Mouse (Mus musculus) cerebellum, adult 2 months (tissue): ENCODE data around the gene 9530003J23Rik. TPM values are rescaled to one million over a fixed set of nuclear protein-coding genes. Genes with fewer than 3 reads are reported as not detected.

Experiments used
- DNase-seq, 2 experiments: peaks; one replicate each; pipeline ENCODE4 v3.0.0; 2021
- H3K27ac ChIP-seq: fragments of 200-500 bp; 2 replicates; pipeline ENCODE4 v1.5.1; 2012; ENCODE audit warnings: low read length, control low read depth, inconsistent platforms; ENCODE audit not compliant: insufficient read depth
- H3K27me3 ChIP-seq: fragments of 200-500 bp; 2 replicates; pipeline ENCODE4 v1.6.1; 2012; ENCODE audit warnings: inconsistent platforms, mild to moderate bottlenecking, low read length, moderate library complexity; ENCODE audit not compliant: control insufficient read depth, insufficient read depth
- H3K4me1 ChIP-seq: fragments of 200-500 bp; 2 replicates; pipeline ENCODE4 v1.6.1; 2011; ENCODE audit warnings: low read length; ENCODE audit not compliant: control insufficient read depth, insufficient read depth
- H3K4me3 ChIP-seq: fragments of 200-500 bp; replicated peaks from 2 replicates; pipeline ENCODE3; 2011; ENCODE audit warnings: mild to moderate bottlenecking, low read depth, low read length, control low read depth; ENCODE audit not compliant: insufficient read depth
- CTCF ChIP-seq: fragments of 200-500 bp; IDR thresholded peaks from 2 replicates; pipeline ENCODE4 v1.5.1; 2011; ENCODE audit warnings: low read depth, mild to moderate bottlenecking, control low read depth, low read length, moderate library complexity, borderline replicate concordance; ENCODE audit not compliant: insufficient read depth
- POLR2A ChIP-seq: fragments of 200-500 bp; IDR thresholded peaks from 2 replicates; pipeline ENCODE4 v1.6.1; 2011; ENCODE audit warnings: low read length, control low read depth, borderline replicate concordance; ENCODE audit not compliant: insufficient read depth
- WGBS: fragments of 180-500 bp; shearing (Covaris S2); methylation state at CpG from one replicate; pipeline ENCODE4 v1.1.7; 2018; 5-methylcytosine and 5-hydroxymethylcytosine counted together
- polyA plus RNA-seq: library from polyadenylated mRNA; depleted of rRNA; stranded (reverse); fragments of >200 nt; gene quantifications from 2 replicates; pipeline ENCODE4 v1.2.3, GENCODE M21; 2012; rRNA removed

9530003J23Rik gene
- polyA plus RNA-seq, 1 experiment = not detected

DNA sequence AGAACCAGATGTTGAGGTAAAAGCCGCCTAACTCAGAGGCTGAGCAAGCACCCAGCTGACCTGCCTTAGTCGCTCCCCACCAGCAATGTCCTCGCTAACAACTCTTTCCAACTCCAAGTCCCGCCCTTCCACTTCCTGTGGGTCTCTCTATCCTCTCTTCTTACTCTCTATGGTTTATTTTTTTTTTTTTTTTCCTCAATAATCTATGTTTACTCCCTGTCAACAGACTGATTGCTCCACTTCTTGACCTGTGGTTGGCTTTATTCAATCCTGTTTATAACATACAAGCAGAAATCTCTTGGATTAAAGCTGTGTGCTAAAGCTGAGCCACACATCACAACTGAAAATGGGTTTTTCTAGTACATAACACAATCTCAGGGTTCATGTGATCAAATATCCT is 42.8 kb downstream of the 9530003J23Rik start:
- Histone ChIP-seq H3K27ac (no peak overlapping the region), H3K4me3 (no peak overlapping the region), H3K27me3 (no peaks in the 10 kb centered on the region), H3K4me1 (no peaks in the 10 kb centered on the region)
- TF ChIP-seq CTCF (no peak), POLR2A (no peak)
- no peak for DNase-seq
- WGBS = 97% methylated on average over 4 of the region's 4 CpGs

DNA sequence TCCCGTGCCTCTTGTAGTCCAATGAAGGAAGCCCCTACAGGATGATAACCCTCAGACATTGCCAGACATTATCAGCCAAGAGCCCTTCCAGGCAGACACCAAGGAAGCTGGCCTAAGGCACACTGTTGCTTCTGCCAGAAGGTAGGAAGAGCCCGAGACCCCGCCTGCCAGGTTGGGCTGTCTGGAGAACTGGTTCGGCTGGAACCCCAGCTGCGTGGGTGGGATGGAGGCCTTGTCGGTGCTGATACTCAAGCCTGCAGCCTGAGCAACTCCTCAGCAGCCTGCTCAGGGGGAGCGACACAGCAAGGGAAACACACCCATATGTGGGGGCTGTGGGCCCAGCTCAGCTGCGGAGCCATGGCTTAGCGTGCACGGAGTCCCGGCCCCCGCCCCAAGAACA is 43.5 kb downstream of the 9530003J23Rik start:
- TF ChIP-seq POLR2A (no peak), CTCF (no peak)
- Histone ChIP-seq H3K4me1 (no peaks in the 10 kb centered on the region), H3K4me3 (no peak overlapping the region), H3K27me3 (no peaks in the 10 kb centered on the region), H3K27ac (no peak overlapping the region)
- 90% methylated on average over 12 of the region's 12 CpGs for WGBS
- DNase-seq = no peak

GRCm38 (mm10) chr10:117193364-117193763 is 45.1 kb downstream of the 9530003J23Rik start:
- Histone ChIP-seq H3K4me3 (no peak overlapping the region), H3K27ac (no peak overlapping the region), H3K27me3 (no peaks in the 10 kb centered on the region), H3K4me1 (no peaks in the 10 kb centered on the region)
- DNase-seq = no peak
- WGBS = 90% methylated on average over 5 of the region's 5 CpGs
- TF ChIP-seq CTCF = no peak
- no peak for TF ChIP-seq POLR2A

GRCm38 (mm10) chr10:117185399-117186089 is 53.0 kb downstream of the 9530003J23Rik start:
- WGBS = 72% methylated on average over 9 of the region's 9 CpGs
- H3K4me3 ChIP-seq = no peak overlapping the region
- H3K27ac ChIP-seq = no peak overlapping the region
- H3K4me1 ChIP-seq = no peaks in the 10 kb centered on the region
- TF ChIP-seq POLR2A (no peak), CTCF (no peak)
- no peak for DNase-seq
- no peaks in the 10 kb centered on the region for H3K27me3 ChIP-seq

Other genes starting within 250 kb of the 9530003J23Rik start
- gene Lrrc10, start 193.4 kb downstream of the 9530003J23Rik start, polyA plus RNA-seq = 0.16 TPM in 1 of 2 replicates, not detected in the other
- 148 and 153 TPM in 2 replicates for gene Cct2, start 174.9 kb downstream of the 9530003J23Rik start, polyA plus RNA-seq
- gene Frs2, start 90.2 kb downstream of the 9530003J23Rik start, polyA plus RNA-seq = 36.3 and 37.1 TPM in 2 replicates
- gene Yeats4, start 14.2 kb downstream of the 9530003J23Rik start, polyA plus RNA-seq = 41.9 and 44.5 TPM in 2 replicates
- 10.5 and 11.3 TPM in 2 replicates for gene Lyz2, start 43.6 kb upstream of the 9530003J23Rik start, polyA plus RNA-seq
- gene Lyz1, start 54.2 kb upstream of the 9530003J23Rik start, polyA plus RNA-seq = 0.11 and 0.13 TPM in 2 replicates
- 64.0 and 68.4 TPM in 2 replicates for gene Cpsf6, start 141.3 kb upstream of the 9530003J23Rik start, polyA plus RNA-seq